ENCODE assay signal across 19 mouse cellular contexts in genomic region chr2:38337681-38338080, GRCm38 (mm10). TPM values are rescaled to one million over a fixed set of nuclear protein-coding genes. Genes with fewer than 3 reads are reported as not detected.
"Had no signal": no experiment of that assay in that cellular context is flagged by ENCODE, and none has a peak within 500 bp of the region (broad histone marks: within the 10 kb centered on the region; RNA-seq: fewer than 3 reads in every experiment).

No protein-coding gene starts in this region.

- H3K36me3 ChIP-seq: limb, embryonic 13.5 days; neural tube, embryonic 13.5 days had no signal

- H3K4me2 ChIP-seq: neural tube, embryonic 13.5 days had no signal

- H3K9ac ChIP-seq: liver, embryonic 14.5 days; neural tube, embryonic 13.5 days had no signal

- H3K4me3 ChIP-seq: neural tube, embryonic 13.5 days had no signal

- H3K9me3 ChIP-seq: limb, embryonic 13.5 days; neural tube, embryonic 13.5 days had no signal

- H3K27ac ChIP-seq: kidney, postnatal 0 days; limb, embryonic 13.5 days; liver, embryonic 14.5 days; neural tube, embryonic 13.5 days had no signal

- DNase-seq: kidney, adult 11 months; kidney, adult 9 months; kidney, postnatal 36 days; layer of hippocampus, adult 9-11 months; layer of hippocampus, postnatal 36 days; lung, adult 18-20 months; retina, postnatal 1 day; right cerebral cortex, postnatal 4 days; spleen, adult 18-20 months; thymus, adult 18-20 months; thymus, postnatal 14 days had no signal

RNA-seq across cellular contexts. Expression of gene Lhx2, which starts 1.4 kb away (rescaled TPM):
- total RNA-seq: megakaryocyte-erythroid progenitor cell, adult 5-6 weeks had no signal
- polyA plus RNA-seq: lung, embryonic 16.5 days; stomach, embryonic 14.5 days; urinary bladder, adult 2 months had no signal
